Mouse (Mus musculus) heart, embryonic 14.5 days (tissue): Measurements from ENCODE around the gene Dcaf15. TPM values are rescaled to one million over a fixed set of nuclear protein-coding genes. Genes with fewer than 3 reads are reported as not detected.

Experiments used
- ATAC-seq: fragments of 200-750 bp; cut with Nextera tagmentation; 2 replicates; pipeline ENCODE4 v1.8.0; 2017; ENCODE audit warnings: low read depth, moderate TSS enrichment; ENCODE audit not compliant: insufficient number of reproducible peaks, insufficient read depth, low FRiP score
- H3K27ac ChIP-seq, 2 experiments: fragments of 200-500 bp in 1 of 2; fragments of 300-500 bp in 1 of 2; sonication (generic) in 1 of 2; replicated peaks in 1 of 2; 2 replicates each; pipeline ENCODE4 v1.5.1; 2012 to 2014; ENCODE audit warnings: low read depth in 2 of 2, low read length in 2 of 2, control low read depth in 1 of 2, mild to moderate bottlenecking in 1 of 2, mixed read lengths in 1 of 2; ENCODE audit not compliant: control insufficient read depth in 1 of 2, insufficient read depth in 1 of 2
- H3K27me3 ChIP-seq: fragments of 300-500 bp; sonication (generic); 2 replicates; pipeline ENCODE4 v1.6.1; 2014; ENCODE audit warnings: mild to moderate bottlenecking, low read length, control low read depth; ENCODE audit not compliant: control insufficient read depth, insufficient read depth
- H3K36me3 ChIP-seq: fragments of 300-500 bp; sonication (generic); 2 replicates; pipeline ENCODE4 v1.6.1; 2014; ENCODE audit warnings: mild to moderate bottlenecking, control low read depth, low read length, mixed read lengths; ENCODE audit not compliant: control insufficient read depth, insufficient read depth
- H3K4me1 ChIP-seq, 2 experiments: fragments of 200-500 bp in 1 of 2; fragments of 300-500 bp in 1 of 2; sonication (generic) in 1 of 2; 2 replicates each; pipeline ENCODE4 v1.6.1; 2012 to 2014; ENCODE audit warnings: low read length in 2 of 2, control low read depth in 1 of 2, mixed read lengths in 1 of 2; ENCODE audit not compliant: control insufficient read depth in 2 of 2, insufficient read depth in 2 of 2
- H3K4me2 ChIP-seq: fragments of 300-500 bp; sonication (generic); 2 replicates; pipeline ENCODE4 v1.6.1; 2014; ENCODE audit warnings: mild to moderate bottlenecking, low read length
- H3K4me3 ChIP-seq, 2 experiments: fragments of 200-500 bp in 1 of 2; fragments of 300-500 bp in 1 of 2; sonication (generic) in 1 of 2; 2 replicates each; pipeline ENCODE4 v1.5.1; 2012 to 2014; ENCODE audit warnings: low read length in 2 of 2, mild to moderate bottlenecking in 2 of 2, control low read depth in 1 of 2, low read depth in 1 of 2, moderate library complexity in 1 of 2; ENCODE audit not compliant: control insufficient read depth in 1 of 2, insufficient read depth in 1 of 2
- H3K9ac ChIP-seq: fragments of 300-500 bp; sonication (generic); 2 replicates; pipeline ENCODE4 v1.6.1; 2014; ENCODE audit warnings: mild to moderate bottlenecking, low read length
- H3K9me3 ChIP-seq: fragments of 300-500 bp; sonication (generic); 2 replicates; pipeline ENCODE4 v1.6.1; 2016; ENCODE audit warnings: low read length, control low read depth; ENCODE audit not compliant: control insufficient read depth
- WGBS: fragments of 180-500 bp; shearing (Covaris S2); extraction: QIAGEN DNeasy Blood & Tissue Kit; methylation state at CpG from one replicate; pipeline ENCODE4 v1.1.7; 2014; 5-methylcytosine and 5-hydroxymethylcytosine counted together
- polyA plus RNA-seq: library from polyadenylated mRNA; unstranded; fragments of >200 nt; fragmentation: Nextera tagmentation; extraction: Ambion mirVana; gene quantifications from 2 replicates; pipeline ENCODE4 v1.2.1, GENCODE M21; 2014

Gene Dcaf15
- polyA plus RNA-seq, 1 experiment from 2014 or later: 6.4 TPM

DNA sequence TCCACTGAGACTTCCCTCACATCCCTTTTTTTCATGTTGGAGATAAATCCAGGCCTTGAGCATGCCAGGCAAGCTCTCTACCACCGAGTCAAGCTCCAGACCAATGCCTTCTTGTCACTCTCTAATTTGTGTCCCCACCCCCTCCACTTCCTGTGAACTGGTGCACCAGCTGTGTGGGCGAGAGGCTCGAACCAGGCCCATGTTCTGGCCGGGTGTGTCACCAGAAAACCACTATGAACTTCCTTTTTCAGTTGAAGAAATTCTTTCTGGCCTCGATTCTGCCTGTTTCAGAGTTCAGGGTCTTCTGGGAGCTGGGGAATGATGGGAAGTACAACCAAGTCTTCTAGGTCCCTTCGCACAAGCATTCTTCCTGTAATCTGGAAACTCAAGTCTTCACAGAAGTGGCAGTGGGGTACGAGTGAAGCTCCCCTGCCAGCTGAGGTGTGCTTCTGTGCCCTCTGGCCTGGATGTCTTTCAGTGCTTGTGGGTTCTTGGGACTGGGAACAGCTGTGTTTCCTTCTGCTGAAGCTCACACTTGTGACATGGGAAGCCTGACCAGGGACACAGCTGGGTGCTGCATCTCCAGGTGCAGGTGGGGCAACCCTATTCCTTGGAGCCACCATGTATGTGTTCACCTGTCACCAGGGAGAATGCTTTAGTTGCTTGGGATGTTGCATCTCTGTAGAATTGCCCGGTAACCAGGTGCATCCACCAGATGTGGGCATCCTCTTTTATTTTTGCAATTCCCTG, 40.5 kb downstream of the Dcaf15 start:
- Histone ChIP-seq H3K4me3 (no peak overlapping the region), H3K9ac (no peak overlapping the region), H3K27me3 (no peaks in the 10 kb centered on the region), H3K36me3 (no peaks in the 10 kb centered on the region), H3K9me3 (no peaks in the 10 kb centered on the region), H3K4me2 (no peak overlapping the region), H3K27ac (0 out of 4 replicates have a peak overlapping the region, but pooled peaks of 1 of the 2 experiments have one; percentile 28), H3K4me1 (peaks cover 9 to 22% of the 10 kb centered on the region in 2 experiments)
- 62% methylated on average over 8 of the region's 8 CpGs for WGBS
- ATAC-seq: no peak

DNA sequence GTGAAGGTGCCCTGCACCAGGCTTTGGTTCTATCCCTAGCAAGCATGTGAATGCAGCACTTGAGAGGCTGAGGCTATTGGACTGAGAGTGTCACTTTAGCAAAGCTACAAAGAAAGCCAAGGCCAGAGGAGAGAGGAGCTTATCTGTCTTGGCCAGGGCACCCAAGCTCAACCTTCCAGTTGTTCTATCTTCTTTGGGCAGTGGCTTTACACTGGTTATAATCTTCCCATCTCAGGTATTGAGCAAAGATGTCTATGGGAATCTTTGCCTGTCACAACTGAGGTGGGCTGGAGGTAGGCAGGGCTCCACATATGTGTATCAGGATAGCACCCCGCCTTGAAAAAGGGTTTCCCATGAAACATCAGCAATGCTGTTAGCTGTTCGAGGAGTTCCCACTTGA, 44.3 kb downstream of the Dcaf15 start:
- H3K9me3 ChIP-seq: no peaks in the 10 kb centered on the region
- no peak overlapping the region for H3K4me3 ChIP-seq
- H3K27me3 ChIP-seq: no peaks in the 10 kb centered on the region
- no peak overlapping the region for H3K4me2 ChIP-seq
- H3K36me3 ChIP-seq: no peaks in the 10 kb centered on the region
- H3K27ac ChIP-seq: no peak overlapping the region
- H3K9ac ChIP-seq: no peak overlapping the region
- 82% methylated on average over 2 of the region's 2 CpGs for WGBS
- ATAC-seq: no peak
- H3K4me1 ChIP-seq: no peaks in the 10 kb centered on the region; a peak in 1 of 4 replicates

DNA sequence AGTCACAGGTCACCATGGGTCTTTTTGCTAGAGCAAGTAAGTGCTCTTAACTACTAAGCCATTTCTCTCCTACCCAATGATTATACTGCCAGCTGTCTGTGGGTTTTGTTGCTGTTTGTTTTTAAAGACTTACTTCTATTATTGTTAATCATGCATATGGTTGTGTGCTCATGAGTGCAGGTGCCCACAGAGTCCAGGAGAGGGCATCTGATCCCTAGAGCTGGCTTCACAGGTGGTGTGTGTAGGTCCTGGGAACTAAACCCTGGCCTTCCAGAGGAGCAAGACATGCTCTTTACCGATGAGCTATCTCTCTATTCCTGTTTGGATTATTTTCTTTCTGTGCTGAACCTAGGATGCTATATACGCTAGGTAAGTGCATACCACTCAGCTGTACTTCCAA, 45.3 kb downstream of the Dcaf15 start:
- no peaks in the 10 kb centered on the region for H3K9me3 ChIP-seq
- 84% methylated on average over 2 of the region's 2 CpGs for WGBS
- H3K4me2 ChIP-seq: no peak overlapping the region
- no peak overlapping the region for H3K27ac ChIP-seq
- no peak overlapping the region for H3K9ac ChIP-seq
- no peak overlapping the region for H3K4me3 ChIP-seq
- H3K36me3 ChIP-seq: no peaks in the 10 kb centered on the region
- H3K27me3 ChIP-seq: no peaks in the 10 kb centered on the region
- no peaks in the 10 kb centered on the region; a peak in 1 of 4 replicates for H3K4me1 ChIP-seq
- ATAC-seq: no peak

GRCm38 (mm10) chr8:84057827-84058226, 46.7 kb downstream of the Dcaf15 start:
- no peak overlapping the region for H3K4me2 ChIP-seq

DNA sequence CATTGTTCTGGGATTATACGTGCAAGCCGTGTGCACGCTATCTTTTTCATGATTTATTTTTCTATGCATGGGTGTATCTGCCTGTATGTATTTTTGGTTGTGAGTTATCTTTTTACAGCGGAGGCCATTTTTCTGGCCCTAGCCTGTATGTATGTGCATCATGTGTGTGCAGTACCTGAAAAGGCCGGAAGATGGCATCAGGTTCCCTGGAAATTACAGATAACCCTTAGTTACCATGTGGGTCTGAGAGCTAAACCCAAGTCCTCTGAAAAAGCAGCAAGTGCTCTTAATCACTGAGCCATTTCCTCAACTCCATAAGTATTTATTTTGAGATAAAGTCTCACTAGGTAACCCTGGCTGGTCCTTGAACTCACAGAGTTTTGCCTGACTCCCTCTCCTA, 51.3 kb downstream of the Dcaf15 start:
- Histone ChIP-seq H3K9ac (no peak overlapping the region), H3K36me3 (no peaks in the 10 kb centered on the region), H3K4me2 (no peak overlapping the region), H3K4me1 (peaks cover 8 to 9% of the 10 kb centered on the region in 2 experiments), H3K27ac (no peak overlapping the region), H3K9me3 (0 out of 2 replicates have a peak, but pooled peaks cover 5% of the 10 kb centered on the region), H3K4me3 (no peak overlapping the region), H3K27me3 (no peaks in the 10 kb centered on the region)
- ATAC-seq: no peak
- 82% methylated on average over 5 of the region's 5 CpGs for WGBS

More at GRCm38 (mm10) chr8:84057827-84058226, 46.7 kb downstream of the Dcaf15 start:
- 91% methylated on average over 1 of the region's 1 CpGs for WGBS
- Histone ChIP-seq H3K4me1 (peaks cover under 1 to 1% of the 10 kb centered on the region in 2 experiments; a peak in 3 of 4 replicates), H3K4me3 (no peak overlapping the region), H3K9ac (no peak overlapping the region), H3K36me3 (no peaks in the 10 kb centered on the region), H3K27ac (no peak overlapping the region), H3K9me3 (0 out of 2 replicates have a peak, but pooled peaks cover 5% of the 10 kb centered on the region), H3K27me3 (no peaks in the 10 kb centered on the region)
- no peak for ATAC-seq

- ATAC-seq: peak; percentile 64
- peak overlapping the region in 1 of 2 experiments; percentile 22; a peak in 1 of 4 replicates for H3K27ac ChIP-seq
Measured at GRCm38 (mm10) chr8:84052746-84053145, 51.8 kb downstream of the Dcaf15 start.

GRCm38 (mm10) chr8:84048171-84048570, 56.4 kb downstream of the Dcaf15 start:
- peaks cover 22% of the 10 kb centered on the region for H3K27me3 ChIP-seq
- H3K27ac ChIP-seq: no peak overlapping the region
- H3K36me3 ChIP-seq: no peaks in the 10 kb centered on the region
- WGBS: 72% methylated on average over 5 of the region's 5 CpGs
- no peak overlapping the region for H3K4me2 ChIP-seq
- no peak for ATAC-seq
- peaks cover 8 to 13% of the 10 kb centered on the region in 2 experiments for H3K4me1 ChIP-seq
- 0 out of 2 replicates have a peak, but pooled peaks cover 2% of the 10 kb centered on the region for H3K9me3 ChIP-seq
- no peak overlapping the region for H3K9ac ChIP-seq
- no peak overlapping the region for H3K4me3 ChIP-seq

More at GRCm38 (mm10) chr8:84052746-84053145, 51.8 kb downstream of the Dcaf15 start:
- Histone ChIP-seq H3K9me3 (0 out of 2 replicates have a peak, but pooled peaks cover 5% of the 10 kb centered on the region), H3K9ac (no peak overlapping the region), H3K4me3 (no peak overlapping the region), H3K27me3 (no peaks in the 10 kb centered on the region), H3K4me1 (peaks cover 8 to 9% of the 10 kb centered on the region in 2 experiments), H3K4me2 (no peak overlapping the region), H3K36me3 (no peaks in the 10 kb centered on the region)
- WGBS: 24% methylated on average over 3 of the region's 3 CpGs
